Mouse (Mus musculus): Measurements from ENCODE around the gene Itga3.
A peak's percentile ranks its signal among the peaks of the same experiment; 100 is the strongest.

Gene Itga3

GRCm38 (mm10) chr11:95006038-95006437 is 70.6 kb downstream of the Itga3 start:
- DNase-seq (ENCODE audit: low spot score in 2 of 2) = no peak

- no peak for DNase-seq (ENCODE audit: low spot score in 2 of 2)
Measured at GRCm38 (mm10) chr11:95004937-95005198, 71.7 kb downstream of the Itga3 start.

GRCm38 (mm10) chr11:95004136-95004936 is 72.3 kb downstream of the Itga3 start:
- no peak for DNase-seq (ENCODE audit: low spot score in 2 of 2)

GRCm38 (mm10) chr11:95002705-95003104 is 73.9 kb downstream of the Itga3 start:
- no peak for DNase-seq (ENCODE audit: low spot score in 2 of 2)

GRCm38 (mm10) chr11:95001584-95002347 is 74.8 kb downstream of the Itga3 start:
- DNase-seq (ENCODE audit: low spot score in 2 of 2) = no peak

- DNase-seq (ENCODE audit: low spot score in 2 of 2) = peak; percentile 74 to 84
Measured at GRCm38 (mm10) chr11:95001058-95001457, 75.5 kb downstream of the Itga3 start.

GRCm38 (mm10) chr11:95000548-95000947 is 76.1 kb downstream of the Itga3 start:
- peak in 1 of 2 experiments; percentile 59 for DNase-seq (ENCODE audit: low spot score in 2 of 2)

GRCm38 (mm10) chr11:95000128-95000527 is 76.5 kb downstream of the Itga3 start:
- DNase-seq (ENCODE audit: low spot score in 2 of 2) = peak; percentile 38 to 47

- DNase-seq (ENCODE audit: low spot score in 2 of 2) = peak; percentile 67 to 68
Measured at GRCm38 (mm10) chr11:94998041-94998531, 78.5 kb downstream of the Itga3 start.

- peak in 1 of 2 experiments; percentile 71 for DNase-seq (ENCODE audit: low spot score in 2 of 2)
Measured at GRCm38 (mm10) chr11:94997596-94997995, 79.0 kb downstream of the Itga3 start.

GRCm38 (mm10) chr11:94996984-94997383 is 79.6 kb downstream of the Itga3 start:
- peak in 1 of 2 experiments; percentile 47 for DNase-seq (ENCODE audit: low spot score in 2 of 2)

GRCm38 (mm10) chr11:94996101-94996500 is 80.5 kb downstream of the Itga3 start:
- DNase-seq (ENCODE audit: low spot score in 2 of 2) = no peak

- DNase-seq (ENCODE audit: low spot score in 2 of 2) = peak in 1 of 2 experiments; percentile 55
Measured at GRCm38 (mm10) chr11:94994947-94995772, 81.4 kb downstream of the Itga3 start.

Measured in spleen, postnatal 10 days (tissue).